Mouse (Mus musculus) hindbrain, embryonic 15.5 days (tissue): Measurements from ENCODE around the gene Sept6. TPM values are rescaled to one million over a fixed set of nuclear protein-coding genes. Genes with fewer than 3 reads are reported as not detected.

Experiments used
- ATAC-seq: fragments of 200-750 bp; cut with Nextera tagmentation; 2 replicates; pipeline ENCODE4 v1.8.0; 2017; ENCODE audit warnings: low read depth, moderate number of reproducible peaks, moderate TSS enrichment; ENCODE audit not compliant: low FRiP score
- H3K27ac ChIP-seq: fragments of 300-500 bp; sonication (generic); replicated peaks from 2 replicates; pipeline ENCODE4 v1.5.1; 2015; ENCODE audit warnings: mild to moderate bottlenecking, inconsistent platforms
- H3K27me3 ChIP-seq: fragments of 300-500 bp; sonication (generic); 2 replicates; pipeline ENCODE4 v1.6.1; 2015; ENCODE audit warnings: control low read depth, inconsistent platforms
- H3K36me3 ChIP-seq: fragments of 300-500 bp; sonication (generic); 2 replicates; pipeline ENCODE4 v1.6.1; 2015; ENCODE audit warnings: control low read depth, inconsistent platforms
- H3K4me1 ChIP-seq: fragments of 300-500 bp; sonication (generic); replicated peaks from 2 replicates; pipeline ENCODE4 v1.6.1; 2015; ENCODE audit warnings: control low read depth, inconsistent platforms
- H3K4me2 ChIP-seq: fragments of 300-500 bp; sonication (generic); 2 replicates; pipeline ENCODE4 v1.6.1; 2015; ENCODE audit warnings: moderate library complexity, mild to moderate bottlenecking, inconsistent platforms
- H3K4me3 ChIP-seq: fragments of 300-500 bp; sonication (generic); 2 replicates; pipeline ENCODE4 v1.5.1; 2015; ENCODE audit warnings: mild to moderate bottlenecking, inconsistent platforms
- H3K9ac ChIP-seq: fragments of 300-500 bp; sonication (generic); 2 replicates; pipeline ENCODE4 v1.6.1; 2015; ENCODE audit warnings: inconsistent platforms
- H3K9me3 ChIP-seq: fragments of 300-500 bp; sonication (generic); 2 replicates; pipeline ENCODE4 v1.6.1; 2016; ENCODE audit warnings: control low read depth, inconsistent platforms
- WGBS: fragments of 180-500 bp; shearing (Covaris S2); methylation state at CpG from one replicate; pipeline ENCODE4 v1.1.7; 2015; 5-methylcytosine and 5-hydroxymethylcytosine counted together
- polyA plus RNA-seq: library from polyadenylated mRNA; unstranded; fragments of >200 nt; fragmentation: Nextera tagmentation; extraction: Ambion mirVana; gene quantifications from 2 replicates; pipeline ENCODE4 v1.2.1, GENCODE M21; 2015

The Sept6 gene
- polyA plus RNA-seq = 68.8 and 73.5 TPM in 2 replicates

GRCm38 (mm10) chrX:36991694-36992093, at the start of gene Sept6:
Gene Sept6, minus strand, starts transcription at chrX:36991794.
- Histone ChIP-seq H3K27ac (no peak within 1 kb of the TSS), H3K9ac (no peak within 1 kb of the TSS), H3K4me1 (peaks cover 13% of the 10 kb centered on the region), H3K27me3 (no peaks in the 10 kb centered on the region), H3K36me3 (no peaks in the 10 kb centered on the region), H3K4me3 (no peak within 1 kb of the TSS), H3K4me2 (no peak within 1 kb of the TSS), H3K9me3 (no peaks in the 10 kb centered on the region)
- ATAC-seq = no peak
- 86% methylated on average over 2 of the region's 2 CpGs for WGBS

- Histone ChIP-seq H3K4me2 (no peak overlapping the region), H3K9me3 (no peaks in the 10 kb centered on the region), H3K27me3 (no peaks in the 10 kb centered on the region), H3K27ac (no peak overlapping the region), H3K36me3 (no peaks in the 10 kb centered on the region), H3K9ac (no peak overlapping the region), H3K4me1 (no peaks in the 10 kb centered on the region), H3K4me3 (no peak overlapping the region)
- peak; percentile 27; the same call in 1 of the 2 replicates for ATAC-seq
- WGBS = 55% methylated on average over 3 of the region's 3 CpGs
Measured at GRCm38 (mm10) chrX:37028378-37028777, 36.8 kb upstream of the Sept6 start.

GRCm38 (mm10) chrX:37023652-37024309, 32.2 kb upstream of the Sept6 start:
- Histone ChIP-seq H3K4me2 (no peak overlapping the region), H3K27ac (no peak overlapping the region), H3K9me3 (no peaks in the 10 kb centered on the region), H3K27me3 (no peaks in the 10 kb centered on the region), H3K4me3 (no peak overlapping the region), H3K4me1 (no peaks in the 10 kb centered on the region), H3K36me3 (no peaks in the 10 kb centered on the region), H3K9ac (no peak overlapping the region)
- 73% methylated on average over 10 of the region's 10 CpGs for WGBS
- ATAC-seq = no peak

GRCm38 (mm10) chrX:37022690-37023089, 31.1 kb upstream of the Sept6 start:
- Histone ChIP-seq H3K36me3 (no peaks in the 10 kb centered on the region), H3K9me3 (no peaks in the 10 kb centered on the region), H3K4me3 (no peak overlapping the region), H3K27me3 (no peaks in the 10 kb centered on the region), H3K27ac (no peak overlapping the region), H3K9ac (no peak overlapping the region), H3K4me2 (no peak overlapping the region), H3K4me1 (no peaks in the 10 kb centered on the region)
- 20% methylated on average over 3 of the region's 3 CpGs for WGBS
- no peak for ATAC-seq

- no peak overlapping the region for H3K27ac ChIP-seq
- no peak overlapping the region for H3K4me2 ChIP-seq
- no peak for ATAC-seq
- H3K4me3 ChIP-seq = no peak overlapping the region
- H3K9ac ChIP-seq = no peak overlapping the region
- no peaks in the 10 kb centered on the region for H3K36me3 ChIP-seq
- no peaks in the 10 kb centered on the region for H3K27me3 ChIP-seq
- WGBS = 64% methylated on average over 3 of the region's 3 CpGs
- H3K4me1 ChIP-seq = no peaks in the 10 kb centered on the region
- no peaks in the 10 kb centered on the region for H3K9me3 ChIP-seq
Measured at GRCm38 (mm10) chrX:37019045-37019444, 27.5 kb upstream of the Sept6 start.

GRCm38 (mm10) chrX:37018150-37018654, 26.6 kb upstream of the Sept6 start:
- Histone ChIP-seq H3K27ac (no peak overlapping the region), H3K36me3 (no peaks in the 10 kb centered on the region), H3K9me3 (no peaks in the 10 kb centered on the region), H3K27me3 (no peaks in the 10 kb centered on the region), H3K4me3 (no peak overlapping the region), H3K4me2 (no peak overlapping the region), H3K9ac (no peak overlapping the region), H3K4me1 (no peaks in the 10 kb centered on the region)
- no peak for ATAC-seq
- WGBS = 91% methylated on average over 9 of the region's 9 CpGs

GRCm38 (mm10) chrX:37013870-37014269, 22.3 kb upstream of the Sept6 start:
- Histone ChIP-seq H3K4me1 (no peaks in the 10 kb centered on the region), H3K4me2 (no peak overlapping the region), H3K9me3 (no peaks in the 10 kb centered on the region), H3K4me3 (no peak overlapping the region), H3K36me3 (no peaks in the 10 kb centered on the region), H3K27me3 (no peaks in the 10 kb centered on the region), H3K27ac (no peak overlapping the region), H3K9ac (no peak overlapping the region)
- no peak for ATAC-seq
- WGBS = 80% methylated on average over 5 of the region's 5 CpGs

GRCm38 (mm10) chrX:36991039-36991438, 555 bp downstream of the Sept6 start:
- Histone ChIP-seq H3K4me1 (peaks cover 13% of the 10 kb centered on the region), H3K36me3 (no peaks in the 10 kb centered on the region), H3K27me3 (no peaks in the 10 kb centered on the region), H3K9ac (no peak overlapping the region), H3K27ac (no peak overlapping the region), H3K9me3 (no peaks in the 10 kb centered on the region), H3K4me3 (no peak overlapping the region), H3K4me2 (no peak overlapping the region)
- WGBS = 80% methylated on average over 4 of the region's 4 CpGs
- no peak for ATAC-seq

GRCm38 (mm10) chrX:36989752-36990404, 1.7 kb downstream of the Sept6 start:
- H3K27ac ChIP-seq = peak overlapping the region; percentile 84
- H3K27me3 ChIP-seq = no peaks in the 10 kb centered on the region
- 27% methylated on average over 7 of the region's 11 CpGs for WGBS
- H3K36me3 ChIP-seq = no peaks in the 10 kb centered on the region
- peak overlapping the region; percentile 58 for H3K4me2 ChIP-seq
- H3K9me3 ChIP-seq = no peaks in the 10 kb centered on the region
- ATAC-seq = peak; percentile 39
- H3K4me3 ChIP-seq = peak overlapping the region; percentile 65
- peak overlapping the region; percentile 62 for H3K9ac ChIP-seq
- peaks cover 13% of the 10 kb centered on the region for H3K4me1 ChIP-seq

- Histone ChIP-seq H3K27me3 (no peaks in the 10 kb centered on the region), H3K9me3 (no peaks in the 10 kb centered on the region), H3K4me2 (peak overlapping the region; percentile 58), H3K9ac (peak overlapping the region; percentile 62), H3K4me1 (peaks cover 16% of the 10 kb centered on the region), H3K27ac (peak overlapping the region; percentile 84), H3K4me3 (peak overlapping the region; percentile 65), H3K36me3 (no peaks in the 10 kb centered on the region)
- WGBS = 27% methylated on average over 23 of the region's 29 CpGs
- peak; percentile 92 for ATAC-seq
Measured at GRCm38 (mm10) chrX:36989234-36989751, 2.3 kb downstream of the Sept6 start.

GRCm38 (mm10) chrX:36988754-36989153, 2.8 kb downstream of the Sept6 start:
- Histone ChIP-seq H3K9ac (peak overlapping the region; percentile 62), H3K27ac (peak overlapping the region; percentile 84), H3K36me3 (no peaks in the 10 kb centered on the region), H3K4me1 (peaks cover 22% of the 10 kb centered on the region), H3K4me2 (peak overlapping the region; percentile 58), H3K4me3 (peak overlapping the region; percentile 65), H3K9me3 (no peaks in the 10 kb centered on the region), H3K27me3 (no peaks in the 10 kb centered on the region)
- peak; percentile 59 for ATAC-seq
- WGBS = 14% methylated on average over 10 of the region's 23 CpGs

GRCm38 (mm10) chrX:36987851-36988250, 3.7 kb downstream of the Sept6 start:
- ATAC-seq = no peak
- peaks cover 27% of the 10 kb centered on the region for H3K4me1 ChIP-seq
- peak overlapping the region; percentile 58 for H3K4me2 ChIP-seq
- no peaks in the 10 kb centered on the region for H3K27me3 ChIP-seq
- H3K9me3 ChIP-seq = no peaks in the 10 kb centered on the region
- H3K9ac ChIP-seq = no peak overlapping the region
- H3K27ac ChIP-seq = no peak overlapping the region
- WGBS = 68% methylated on average over 4 of the region's 4 CpGs
- peak overlapping the region; percentile 65 for H3K4me3 ChIP-seq
- no peaks in the 10 kb centered on the region for H3K36me3 ChIP-seq
